Comparison of ENCODE assay signal across 26 mouse cellular contexts in the genomic region with DNA sequence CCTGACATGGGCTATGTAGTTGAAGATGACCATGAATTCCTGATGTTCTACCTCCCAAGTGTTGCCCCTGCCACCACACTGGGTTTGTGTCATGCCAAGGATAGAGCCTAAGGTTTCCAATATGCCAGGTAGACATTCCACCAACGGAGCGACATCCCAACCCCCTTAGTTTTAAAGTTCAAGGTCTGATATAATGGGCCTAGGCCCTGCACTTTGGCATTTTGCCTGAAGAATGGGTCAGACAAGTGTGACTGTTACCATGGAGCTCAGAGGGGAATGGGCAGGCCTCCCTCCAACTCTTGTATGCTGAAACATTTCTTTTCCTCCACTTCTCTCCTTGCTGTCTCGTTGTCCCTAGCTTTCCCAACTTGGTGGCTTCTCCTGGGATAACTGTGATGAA. TPM values are rescaled to one million over a fixed set of nuclear protein-coding genes. Genes with fewer than 3 reads are reported as not detected.
DNase-seq lines count a peak whose midpoint lies in the region; ATAC-seq and TF ChIP-seq lines count a peak whose summit lies in the region.
"Had no signal": no experiment of that assay in that cellular context is flagged by ENCODE, and none has a peak within 500 bp of the region (broad histone marks: within the 10 kb centered on the region; RNA-seq: fewer than 3 reads in every experiment).

No protein-coding gene starts in this region.

- peaks cover 4% of the 10 kb centered on the region; the same call in 1 of the 2 replicates for H3K4me1 ChIP-seq in heart, embryonic 12.5 days (replicated peaks)
- H3K4me1 ChIP-seq in liver, adult 2 months (ENCODE audit: control insufficient read depth, insufficient read depth, low read length): peaks cover 31% of the 10 kb centered on the region
- peaks cover 3% of the 10 kb centered on the region for H3K4me1 ChIP-seq in liver, embryonic 12.5 days
- H3K4me1 ChIP-seq in kidney, postnatal 0 days (replicated peaks; ENCODE audit: insufficient read depth, low read length): peaks cover 4% of the 10 kb centered on the region; the same call in 1 of the 2 replicates
- H3K4me1 ChIP-seq: intestine, embryonic 15.5 days had no signal

- no peak overlapping the region for H3K4me3 ChIP-seq in heart, embryonic 12.5 days
- no peak overlapping the region for H3K4me3 ChIP-seq in liver, adult 2 months (ENCODE audit: insufficient read depth, low read depth, low read length)
- H3K4me3 ChIP-seq in liver, embryonic 12.5 days: no peak overlapping the region
- no peak overlapping the region for H3K4me3 ChIP-seq in kidney, postnatal 0 days (replicated peaks; ENCODE audit: low read depth, low read length)
- H3K4me3 ChIP-seq: forebrain, embryonic 12.5 days; intestine, embryonic 15.5 days had no signal

- ATAC-seq in heart, embryonic 12.5 days (ENCODE audit: insufficient number of reproducible peaks, low FRiP score): no peak
- no peak for ATAC-seq in liver, embryonic 12.5 days
- peak; percentile 70; the same call in 1 of the 2 replicates for ATAC-seq in kidney, postnatal 0 days (replicated peaks; ENCODE audit: low FRiP score, low read depth)
- ATAC-seq: intestine, embryonic 15.5 days; midbrain, embryonic 16.5 days had no signal

- WGBS in heart, embryonic 12.5 days: 89% methylated on average over 3 of the region's 3 CpGs
- WGBS in liver, adult 2 months: 41% methylated on average over 3 of the region's 3 CpGs
- 65% methylated on average over 3 of the region's 3 CpGs for WGBS in liver, embryonic 12.5 days (ENCODE audit: insufficient replicate concordance)
- WGBS in kidney, postnatal 0 days: 70% methylated on average over 3 of the region's 3 CpGs

- H3K9me3 ChIP-seq in heart, embryonic 12.5 days (replicated peaks): no peaks in the 10 kb centered on the region
- no peaks in the 10 kb centered on the region for H3K9me3 ChIP-seq in liver, embryonic 12.5 days (replicated peaks)
- H3K9me3 ChIP-seq in kidney, postnatal 0 days (replicated peaks; ENCODE audit: low read length): no peaks in the 10 kb centered on the region
- H3K9me3 ChIP-seq: forebrain, embryonic 12.5 days; intestine, embryonic 15.5 days had no signal

- H3K27me3 ChIP-seq in heart, embryonic 12.5 days (replicated peaks): no peaks in the 10 kb centered on the region
- H3K27me3 ChIP-seq in liver, adult 2 months (ENCODE audit: control insufficient read depth, insufficient read depth, low read length): no peaks in the 10 kb centered on the region
- peaks cover 5% of the 10 kb centered on the region; the same call in 1 of the 2 replicates for H3K27me3 ChIP-seq in liver, embryonic 12.5 days (replicated peaks)
- H3K27me3 ChIP-seq in kidney, postnatal 0 days (ENCODE audit: insufficient read depth, low read length): no peaks in the 10 kb centered on the region
- H3K27me3 ChIP-seq: forebrain, embryonic 12.5 days; intestine, embryonic 15.5 days had no signal

- no peak overlapping the region for H3K27ac ChIP-seq in heart, embryonic 12.5 days (ENCODE audit: poor library complexity, severe bottlenecking)
- H3K27ac ChIP-seq in liver, adult 2 months (replicated peaks; ENCODE audit: insufficient read depth, low read depth, low read length): no peak overlapping the region
- no peak overlapping the region for H3K27ac ChIP-seq in liver, embryonic 12.5 days
- no peak overlapping the region for H3K27ac ChIP-seq in kidney, postnatal 0 days
- H3K27ac ChIP-seq: forebrain, embryonic 12.5 days; intestine, embryonic 15.5 days; liver, embryonic 14.5 days had no signal

- peaks cover 13% of the 10 kb centered on the region; the same call in 1 of the 2 replicates for H3K36me3 ChIP-seq in heart, embryonic 12.5 days
- peaks cover 7% of the 10 kb centered on the region; the same call in 1 of the 2 replicates for H3K36me3 ChIP-seq in liver, adult 2 months (ENCODE audit: control insufficient read depth, insufficient read depth, low read length)
- H3K36me3 ChIP-seq in liver, embryonic 12.5 days: no peaks in the 10 kb centered on the region
- H3K36me3 ChIP-seq in kidney, postnatal 0 days (ENCODE audit: insufficient read depth, low read length): 0 out of 2 replicates have a peak, but pooled peaks cover 4% of the 10 kb centered on the region
- H3K36me3 ChIP-seq: forebrain, embryonic 12.5 days; intestine, embryonic 15.5 days had no signal

- no peak overlapping the region for H3K9ac ChIP-seq in heart, embryonic 12.5 days
- H3K9ac ChIP-seq in liver, adult 2 months (ENCODE audit: low read depth, low read length): no peak overlapping the region
- no peak overlapping the region for H3K9ac ChIP-seq in liver, embryonic 12.5 days
- no peak overlapping the region for H3K9ac ChIP-seq in kidney, postnatal 0 days (ENCODE audit: low read depth, low read length)
- H3K9ac ChIP-seq: forebrain, embryonic 12.5 days; intestine, embryonic 15.5 days; liver, embryonic 14.5 days had no signal

- peaks cover 5% of the 10 kb centered on the region; the same call in 1 of the 2 replicates for H3K79me2 ChIP-seq in liver, adult 2 months (ENCODE audit: control insufficient read depth, insufficient read depth, low read length)

- H3K4me2 ChIP-seq in heart, embryonic 12.5 days: no peak overlapping the region
- H3K4me2 ChIP-seq in liver, embryonic 12.5 days: no peak overlapping the region
- no peak overlapping the region for H3K4me2 ChIP-seq in kidney, postnatal 0 days (ENCODE audit: low read length)
- H3K4me2 ChIP-seq: forebrain, embryonic 12.5 days; intestine, embryonic 15.5 days had no signal

- no peak for TF ChIP-seq POLR2A in liver, adult 2 months (IDR thresholded peaks at IDR 0.05; ENCODE audit: extremely low read depth, insufficient read depth, low read length)

- no peak for TF ChIP-seq CTCF in liver, adult 2 months (IDR thresholded peaks at IDR 0.05; ENCODE audit: low read depth, low read length)
- no peak for TF ChIP-seq CTCF in kidney, postnatal 0 days (IDR thresholded peaks at IDR 0.05; ENCODE audit: low read depth)

- peak; percentile 83 for DNase-seq in heart, adult 11 months
- peak; percentile 40 for DNase-seq in liver, adult 2 months (ENCODE audit: extremely low read depth, low read depth, low spot score)
- peak; percentile 43 for DNase-seq in adrenal gland, postnatal 25 days
- no peak for DNase-seq in kidney, postnatal 0 days (ENCODE audit: low spot score)
- no peak for DNase-seq in B cell, adult 2 months
- no peak for DNase-seq in left cerebral cortex, adult 9 months (ENCODE audit: low spot score in 2 of 2)
- DNase-seq: cerebellum, adult 9-11 months; gastrocnemius, postnatal 14 days; right cerebral cortex, postnatal 14 days; spleen, adult 18-20 months; thymus, postnatal 4 days had no signal

RNA-seq across cellular contexts. Expression of a gene that starts 5.3 kb away (rescaled TPM):
- polyA plus RNA-seq in heart, embryonic 12.5 days (2016; fragmentation: Nextera tagmentation; extraction: Ambion mirVana): 49.4 and 49.9 TPM in 2 replicates
- total RNA-seq in liver, adult 2 months (2014; rRNA removed): 41.1 and 61.8 TPM in 2 replicates
- 64.6 and 73.6 TPM in 2 replicates for polyA plus RNA-seq in liver, adult 2 months (2012; rRNA removed)
- polyA plus RNA-seq in liver, embryonic 12.5 days (2016; fragmentation: Nextera tagmentation; extraction: Ambion mirVana): 10.7 and 11.4 TPM in 2 replicates
- 211 and 223 TPM in 2 replicates for total RNA-seq in adrenal gland, postnatal 25 days (2021)
- polyA plus RNA-seq in kidney, postnatal 0 days (2015; fragmentation: Nextera tagmentation; extraction: Ambion mirVana): 57.6 and 59.8 TPM in 2 replicates

RNA-seq across cellular contexts. Expression of a gene that starts 25.3 kb away (rescaled TPM):
- 17.5 and 19.0 TPM in 2 replicates for polyA plus RNA-seq in heart, embryonic 12.5 days (2016; fragmentation: Nextera tagmentation; extraction: Ambion mirVana)
- total RNA-seq in liver, adult 2 months (2014; rRNA removed): 0.13 and 0.55 TPM in 2 replicates
- 0.43 TPM in 1 of 2 replicates, not detected in the other for polyA plus RNA-seq in liver, adult 2 months (2012; rRNA removed)
- 1.0 and 1.2 TPM in 2 replicates for polyA plus RNA-seq in liver, embryonic 12.5 days (2016; fragmentation: Nextera tagmentation; extraction: Ambion mirVana)
- 8.8 and 11.2 TPM in 2 replicates for total RNA-seq in adrenal gland, postnatal 25 days (2021)
- polyA plus RNA-seq in kidney, postnatal 0 days (2015; fragmentation: Nextera tagmentation; extraction: Ambion mirVana): 2.4 and 2.5 TPM in 2 replicates

RNA-seq across cellular contexts. Expression of a gene that starts 48.3 kb away (rescaled TPM):
- not detected in 2 replicates for polyA plus RNA-seq in heart, embryonic 12.5 days (2016; fragmentation: Nextera tagmentation; extraction: Ambion mirVana)
- not detected in 2 replicates for total RNA-seq in liver, adult 2 months (2014; rRNA removed)
- polyA plus RNA-seq in liver, adult 2 months (2012; rRNA removed): 0.05 TPM in 1 of 2 replicates, not detected in the other
- polyA plus RNA-seq in liver, embryonic 12.5 days (2016; fragmentation: Nextera tagmentation; extraction: Ambion mirVana): not detected in 2 replicates
- total RNA-seq in adrenal gland, postnatal 25 days (2021): not detected in 2 replicates
- not detected in 2 replicates for polyA plus RNA-seq in kidney, postnatal 0 days (2015; fragmentation: Nextera tagmentation; extraction: Ambion mirVana)
- total RNA-seq: gastrocnemius, postnatal 14 days; heart, adult 8-10 months; hematopoietic stem cell, adult 5-6 weeks; layer of hippocampus, adult 8-10 months; left cerebral cortex, adult 18-20 months had no signal
- polyA plus RNA-seq: cortical plate, adult 2 months; embryonic facial prominence, embryonic 11.5 days; forebrain, embryonic 12.5 days; heart, embryonic 16.5 days; intestine, embryonic 15.5 days; limb, embryonic 11.5 days; liver, embryonic 14.5 days; lung, embryonic 16.5 days; midbrain, embryonic 16.5 days had no signal

Comparison
In these comparisons a context has a peak if more than half of its experiments do, and no peak if none do; other contexts are left out.
1. DNase-seq: peak in heart, adult 11 months (single experiment), liver, adult 2 months (single experiment) and adrenal gland, postnatal 25 days (single experiment); none in kidney, postnatal 0 days (single experiment), B cell, adult 2 months (0 of 2) and left cerebral cortex, adult 9 months (0 of 2).